Mouse (Mus musculus) liver, embryonic 16.5 days (tissue): Measurements from ENCODE around the gene Cela3a. TPM values are rescaled to one million over a fixed set of nuclear protein-coding genes. Genes with fewer than 3 reads are reported as not detected.
"Not testable (repeated sequence)": the region's sequence is repeated elsewhere in the genome, so short reads cannot be mapped to it uniquely, and the experiment has no call there.

ENCODE experiments used
- ATAC-seq: fragments of 200-750 bp; cut with Nextera tagmentation; 2 replicates; pipeline ENCODE4 v1.8.0; 2017; ENCODE audit warnings: low read depth, mild to moderate bottlenecking, moderate number of reproducible peaks, moderate library complexity
- H3K27ac ChIP-seq: fragments of 300-500 bp; sonication (generic); 2 replicates; pipeline ENCODE4 v1.5.1; 2014; ENCODE audit warnings: mild to moderate bottlenecking, low read length
- H3K27me3 ChIP-seq: fragments of 300-500 bp; sonication (generic); 2 replicates; pipeline ENCODE4 v1.6.1; 2014; ENCODE audit warnings: low read depth, low read length, mixed read lengths; ENCODE audit not compliant: control insufficient read depth, insufficient read depth
- H3K36me3 ChIP-seq: fragments of 300-500 bp; sonication (generic); 2 replicates; pipeline ENCODE4 v1.6.1; 2014; ENCODE audit warnings: mild to moderate bottlenecking; ENCODE audit not compliant: control insufficient read depth, insufficient read depth
- H3K4me1 ChIP-seq: fragments of 300-500 bp; sonication (generic); 2 replicates; pipeline ENCODE4 v1.6.1; 2014; ENCODE audit warnings: low read depth, low read length, mixed read lengths; ENCODE audit not compliant: control insufficient read depth
- H3K4me2 ChIP-seq: fragments of 300-500 bp; sonication (generic); 2 replicates; pipeline ENCODE4 v1.6.1; 2014; ENCODE audit warnings: low read depth, low read length, mixed read lengths
- H3K4me3 ChIP-seq: fragments of 300-500 bp; sonication (generic); 2 replicates; pipeline ENCODE4 v1.5.1; 2014; ENCODE audit warnings: low read depth, mild to moderate bottlenecking, low read length
- H3K9ac ChIP-seq: fragments of 300-500 bp; sonication (generic); 2 replicates; pipeline ENCODE4 v1.6.1; 2014; ENCODE audit warnings: low read depth, low read length
- H3K9me3 ChIP-seq: fragments of 300-500 bp; sonication (generic); replicated peaks from 2 replicates; pipeline ENCODE4 v1.6.1; 2016; ENCODE audit warnings: low read length; ENCODE audit not compliant: control insufficient read depth
- WGBS: fragments of 180-500 bp; shearing (Covaris S2); extraction: QIAGEN DNeasy Blood & Tissue Kit; methylation state at CpG from one replicate; pipeline ENCODE4 v1.1.7; 2014; ENCODE audit not compliant: insufficient replicate concordance; 5-methylcytosine and 5-hydroxymethylcytosine counted together
- polyA plus RNA-seq: library from polyadenylated mRNA; unstranded; fragments of >200 nt; fragmentation: Nextera tagmentation; extraction: Ambion mirVana; gene quantifications from 2 replicates; pipeline ENCODE4 v1.2.1, GENCODE M21; 2015

Cela3a gene
- polyA plus RNA-seq, 1 experiment from 2014 or later, result not detected

DNA sequence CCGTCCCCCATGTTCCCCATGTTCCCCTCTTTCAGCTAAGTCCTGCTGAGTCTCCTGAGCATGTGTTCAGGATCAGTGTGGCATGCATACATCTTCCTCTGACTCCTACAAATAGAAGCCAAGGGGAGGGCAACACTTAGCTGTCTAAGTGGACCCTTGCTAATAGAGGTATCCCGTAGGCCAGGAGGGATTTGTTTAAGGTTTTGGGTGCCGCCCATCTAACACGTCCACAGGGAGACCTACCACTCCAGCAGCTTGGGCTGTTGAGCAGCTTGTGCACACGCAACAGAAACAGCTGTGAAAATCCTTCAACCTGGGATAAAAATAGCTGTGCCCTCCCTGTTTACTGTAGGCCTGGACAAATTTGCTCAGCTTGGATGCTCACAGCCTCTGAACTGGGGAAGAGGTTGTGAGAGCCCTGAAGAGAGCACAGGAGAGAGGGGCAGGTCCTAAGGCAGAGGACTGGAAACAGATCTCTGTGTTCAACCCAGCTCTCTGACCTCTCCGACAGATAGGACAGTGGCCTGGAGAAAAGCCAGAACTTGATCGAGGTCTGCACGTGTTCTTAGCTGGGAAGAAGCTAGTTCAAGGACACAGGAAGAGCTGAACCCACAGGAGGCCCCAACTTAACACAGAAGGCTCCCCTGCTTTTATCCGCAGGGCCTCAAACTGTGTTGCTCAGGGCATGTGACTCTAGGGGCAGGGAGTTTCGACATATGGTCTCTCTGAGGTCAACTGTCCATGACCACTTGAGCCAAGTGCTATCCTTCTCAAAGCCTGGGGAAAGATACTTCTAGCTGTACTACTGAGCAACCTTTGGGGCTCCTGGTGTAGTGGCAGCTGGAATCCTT, 23.3 kb upstream of the Cela3a start:
- H3K27me3 ChIP-seq, H3K36me3 ChIP-seq, H3K4me3 ChIP-seq, H3K9me3 ChIP-seq, H3K9ac ChIP-seq, H3K4me2 ChIP-seq, H3K4me1 ChIP-seq: not testable (repeated sequence)
- peak; percentile 85 for ATAC-seq
- peak overlapping the region; percentile 37 for H3K27ac ChIP-seq
- 44% methylated on average over 10 of the region's 10 CpGs for WGBS

DNA sequence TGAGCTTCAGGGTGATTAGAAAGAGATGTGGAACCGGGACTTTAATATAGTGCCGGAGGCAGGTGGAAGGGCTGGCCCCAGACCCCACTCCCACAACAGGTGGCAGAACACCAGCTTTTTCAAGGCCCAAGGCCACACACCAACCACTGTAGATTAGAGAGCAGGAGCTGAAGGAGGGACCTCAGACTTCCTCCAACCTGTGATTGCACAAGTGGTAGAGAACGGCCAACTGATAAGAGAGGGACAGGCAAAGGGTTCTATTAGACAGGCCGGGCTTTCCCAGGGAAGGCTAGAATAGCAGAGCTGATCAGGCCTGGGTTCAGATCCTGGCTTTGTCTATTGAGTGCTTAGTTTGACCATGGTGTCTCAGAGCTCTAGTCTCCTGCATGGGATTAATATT, 20.9 kb upstream of the Cela3a start, which contains the start of gene Cela3b:
Cela3b (minus strand) TSS at position 39 of the 400 bp plus-strand sequence.
- H3K4me2 ChIP-seq, result no peak within 1 kb of the TSS
- H3K27me3 ChIP-seq, result no peaks in the 10 kb centered on the region
- H3K27ac ChIP-seq, result no peak within 1 kb of the TSS
- ATAC-seq, result peak; percentile 43; the same call in 1 of the 2 replicates
- H3K4me3 ChIP-seq, result no peak within 1 kb of the TSS
- 23% methylated on average over 4 of the region's 4 CpGs for WGBS
- H3K36me3 ChIP-seq, result no peaks in the 10 kb centered on the region
- H3K9me3 ChIP-seq, result no peaks in the 10 kb centered on the region
- no peaks in the 10 kb centered on the region for H3K4me1 ChIP-seq
- H3K9ac ChIP-seq, result no peak within 1 kb of the TSS

DNA sequence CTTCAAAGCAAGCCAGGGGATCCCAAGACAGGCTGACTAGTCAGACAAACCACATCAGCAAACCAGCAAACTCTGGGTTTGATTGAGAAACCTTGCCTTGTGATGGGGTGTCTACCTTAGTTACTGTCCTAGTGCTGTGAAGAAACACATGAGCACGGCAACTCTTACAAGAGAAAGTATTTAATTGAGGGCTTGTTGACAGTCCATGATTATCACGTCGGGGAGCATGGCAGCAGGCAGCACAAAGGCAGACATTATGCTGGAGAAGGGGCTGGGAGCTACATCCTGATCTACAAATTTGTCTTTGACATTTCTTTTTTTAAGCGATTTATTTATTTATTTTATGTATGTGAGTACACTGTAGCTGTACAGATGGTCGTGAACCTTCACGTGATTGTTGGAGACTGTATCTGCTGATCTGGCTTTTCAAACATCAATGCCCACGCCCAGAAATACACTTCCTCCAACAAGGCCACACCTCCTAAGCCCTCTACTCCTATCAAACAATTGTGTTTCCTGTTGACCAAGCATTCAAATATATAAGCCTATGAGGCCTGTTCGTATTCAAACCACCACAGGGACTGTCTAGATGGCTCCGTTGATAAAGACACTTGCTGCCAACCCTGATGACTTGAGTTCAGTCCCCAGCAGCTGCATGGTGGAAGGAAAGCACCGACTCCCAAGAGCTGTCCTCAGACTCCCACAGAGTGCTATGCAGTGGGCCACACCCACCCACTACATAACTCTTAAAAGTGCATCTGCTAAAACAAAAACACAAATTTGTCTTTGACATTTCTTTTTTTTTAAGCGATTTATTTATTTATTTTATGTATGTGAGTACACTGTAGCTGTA, 8.3 kb upstream of the Cela3a start:
- H3K4me1 ChIP-seq, result no peaks in the 10 kb centered on the region
- 34% methylated on average over 11 of the region's 11 CpGs for WGBS
- no peaks in the 10 kb centered on the region for H3K9me3 ChIP-seq
- no peaks in the 10 kb centered on the region for H3K27me3 ChIP-seq
- no peak overlapping the region for H3K9ac ChIP-seq
- H3K27ac ChIP-seq, result no peak overlapping the region
- no peaks in the 10 kb centered on the region for H3K36me3 ChIP-seq
- no peak overlapping the region for H3K4me3 ChIP-seq
- no peak for ATAC-seq
- no peak overlapping the region for H3K4me2 ChIP-seq

DNA sequence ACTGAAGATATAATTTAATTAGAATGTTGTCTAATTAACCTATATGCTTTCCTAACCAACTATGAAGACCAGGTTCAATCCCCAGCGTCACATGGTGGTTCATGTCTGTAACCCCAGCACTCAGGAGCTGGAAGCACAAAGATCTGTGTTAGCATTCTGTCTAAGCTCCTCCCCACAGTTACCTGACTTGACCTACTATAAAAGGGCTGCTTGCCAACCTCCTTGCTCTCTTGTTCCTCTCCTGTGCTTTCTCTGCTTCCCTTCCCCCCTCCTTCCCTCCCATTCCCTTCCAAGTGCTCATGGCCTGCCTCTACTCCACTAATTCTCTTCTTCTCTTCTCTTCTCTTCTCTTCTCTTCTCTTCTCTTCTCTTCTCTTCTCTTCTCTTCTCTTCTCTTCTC, 5.3 kb upstream of the Cela3a start:
- no peak overlapping the region for H3K9ac ChIP-seq
- H3K4me2 ChIP-seq, result no peak overlapping the region
- H3K4me3 ChIP-seq, result no peak overlapping the region
- H3K4me1 ChIP-seq, result no peaks in the 10 kb centered on the region
- H3K36me3 ChIP-seq, result no peaks in the 10 kb centered on the region
- no peak for ATAC-seq
- no peaks in the 10 kb centered on the region for H3K9me3 ChIP-seq
- H3K27ac ChIP-seq, result no peak overlapping the region
- 59% methylated on average over 1 of the region's 1 CpGs for WGBS
- H3K27me3 ChIP-seq, result no peaks in the 10 kb centered on the region

DNA sequence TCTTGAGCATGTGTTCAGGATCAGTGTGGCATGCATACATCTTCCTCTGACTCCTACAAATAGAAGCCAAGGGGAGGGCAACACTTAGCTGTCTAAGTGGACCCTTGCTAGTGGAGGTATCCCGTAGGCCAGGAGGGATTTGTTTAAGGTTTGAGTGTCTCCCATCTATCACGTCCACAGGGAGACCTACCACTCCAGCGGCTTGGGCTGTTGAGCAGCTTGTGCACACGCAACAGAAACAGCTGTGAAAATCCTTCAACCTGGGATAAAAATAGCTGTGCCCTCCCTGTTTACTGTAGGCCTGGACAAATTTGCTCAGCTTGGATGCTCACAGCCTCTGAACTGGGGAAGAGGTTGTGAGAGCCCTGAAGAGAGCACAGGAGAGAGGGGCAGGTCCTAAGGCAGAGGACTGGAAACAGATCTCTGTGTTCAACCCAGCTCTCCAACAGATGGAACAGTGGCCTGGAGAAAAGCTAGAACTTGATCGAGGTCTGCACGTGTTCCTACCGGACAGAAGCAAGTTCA, 2.7 kb upstream of the Cela3a start:
- not testable (repeated sequence) for H3K36me3 ChIP-seq, H3K9me3 ChIP-seq, H3K4me1 ChIP-seq, H3K27me3 ChIP-seq, H3K4me3 ChIP-seq, H3K9ac ChIP-seq, H3K4me2 ChIP-seq, H3K27ac ChIP-seq
- 55% methylated on average over 7 of the region's 7 CpGs for WGBS
- ATAC-seq, result peak; percentile 84

DNA sequence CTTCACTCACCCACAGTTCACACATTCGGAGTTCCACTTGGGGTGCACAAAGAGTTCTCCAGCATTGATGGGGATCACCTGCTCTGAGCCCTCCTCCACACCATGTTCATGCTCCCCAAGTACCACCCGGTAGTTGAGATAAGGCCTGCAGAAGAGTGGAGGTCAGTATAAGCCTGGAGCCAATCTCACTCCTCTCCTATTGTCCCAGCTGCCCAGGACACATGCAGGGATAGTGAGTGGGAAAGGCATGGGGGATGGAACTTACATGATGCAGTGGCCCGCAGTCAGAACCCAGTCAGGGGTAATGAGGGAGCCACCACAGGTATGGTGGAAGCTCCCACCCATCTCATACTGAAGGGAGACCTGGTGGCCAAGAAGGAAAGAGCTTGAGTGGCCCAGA, 4.0 kb downstream of the Cela3a start:
- H3K4me1 ChIP-seq, result no peaks in the 10 kb centered on the region
- no peaks in the 10 kb centered on the region for H3K9me3 ChIP-seq
- 63% methylated on average over 3 of the region's 3 CpGs for WGBS

DNA sequence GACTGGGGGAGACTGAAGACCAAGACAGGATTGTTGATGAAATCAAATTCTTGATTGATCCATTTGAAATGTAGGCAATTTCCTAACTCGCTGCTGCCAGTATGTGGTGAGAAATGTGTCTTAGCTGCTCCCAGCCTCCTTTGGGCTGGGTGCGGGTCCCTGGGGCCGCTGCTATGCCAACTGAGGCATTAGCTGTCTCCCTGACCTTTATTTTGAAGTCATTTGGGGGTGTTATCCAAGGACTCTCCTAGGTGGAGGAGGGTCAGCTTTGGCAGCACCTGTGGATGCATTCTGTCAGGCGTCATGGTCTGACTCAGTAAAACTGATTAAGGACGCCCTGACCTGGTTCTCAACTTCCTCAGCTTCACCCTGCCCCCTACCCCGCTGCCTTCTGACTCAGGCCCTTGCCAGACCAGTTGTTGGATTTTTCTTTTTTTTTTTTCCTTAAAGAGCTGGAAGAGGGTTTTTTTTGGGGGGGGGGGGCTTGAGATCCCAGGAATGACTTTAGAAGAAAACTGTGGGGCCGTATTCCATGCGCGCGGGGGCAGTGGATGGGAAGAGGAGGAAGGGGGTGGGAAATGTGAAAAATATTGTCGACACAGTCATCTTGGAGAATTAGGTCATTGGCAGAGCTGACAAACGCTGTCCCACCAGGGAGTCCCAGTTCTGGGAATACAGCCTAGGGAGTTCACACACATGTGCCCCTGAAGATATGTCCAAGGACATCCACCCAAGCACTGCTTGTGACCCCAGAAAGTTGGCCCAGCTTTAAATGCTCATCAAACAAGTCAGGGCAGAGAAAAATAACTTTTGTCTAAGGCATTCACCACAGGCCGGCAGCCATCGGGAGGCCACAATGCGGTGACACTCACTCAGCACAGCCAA, 12.7 kb downstream of the Cela3a start:
- no peak overlapping the region for H3K27ac ChIP-seq
- 69% methylated on average over 15 of the region's 15 CpGs for WGBS
- H3K9me3 ChIP-seq, result no peaks in the 10 kb centered on the region
- no peaks in the 10 kb centered on the region for H3K27me3 ChIP-seq
- no peaks in the 10 kb centered on the region for H3K36me3 ChIP-seq
- H3K4me2 ChIP-seq, result no peak overlapping the region
- no peak for ATAC-seq
- no peak overlapping the region for H3K9ac ChIP-seq
- no peak overlapping the region for H3K4me3 ChIP-seq
- peaks cover 6% of the 10 kb centered on the region for H3K4me1 ChIP-seq

More for the DNA sequence above, 4.0 kb downstream of the Cela3a start:
- Histone ChIP-seq H3K9ac (no peak overlapping the region), H3K4me3 (no peak overlapping the region), H3K36me3 (no peaks in the 10 kb centered on the region), H3K27me3 (no peaks in the 10 kb centered on the region), H3K27ac (no peak overlapping the region), H3K4me2 (no peak overlapping the region)
- ATAC-seq, result no peak

DNA sequence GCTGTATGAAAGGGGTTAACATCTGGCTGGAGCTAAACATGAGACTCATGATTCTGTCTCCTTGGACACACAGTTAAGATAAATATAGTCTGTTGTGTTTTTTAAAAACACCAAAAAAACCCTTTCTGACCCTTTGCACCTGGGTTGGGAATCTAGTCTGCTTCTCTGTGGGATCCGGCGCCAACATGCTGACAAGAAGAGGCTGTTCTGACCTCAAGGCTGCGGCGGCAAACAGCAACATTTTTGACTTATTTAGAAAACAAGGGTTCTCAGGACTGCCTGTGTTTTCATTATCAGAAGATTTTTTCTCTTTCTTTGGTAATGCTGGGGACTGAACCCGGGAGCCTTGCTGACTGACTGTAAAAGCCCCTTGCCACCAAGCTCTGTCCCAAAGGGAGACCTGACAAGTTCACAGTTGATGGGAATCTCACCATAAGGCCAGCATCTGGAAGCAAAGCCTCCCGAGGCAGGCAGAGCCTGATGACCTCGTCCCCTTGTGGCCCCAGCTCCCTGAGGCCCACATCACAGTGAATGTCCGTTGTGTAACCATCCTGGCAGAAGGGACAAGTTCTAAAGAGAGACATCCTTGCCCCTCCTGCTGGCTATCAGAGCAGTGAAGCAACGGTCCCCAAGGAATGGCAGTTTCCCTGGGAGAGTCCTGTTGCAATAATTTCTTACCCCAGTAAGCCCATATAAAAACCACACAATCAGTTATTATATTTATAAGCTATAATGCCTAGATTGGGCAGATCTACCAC, 16.0 kb downstream of the Cela3a start:
- no peak for ATAC-seq
- Histone ChIP-seq H3K9ac (no peak overlapping the region), H3K36me3 (no peaks in the 10 kb centered on the region), H3K27me3 (no peaks in the 10 kb centered on the region), H3K4me2 (no peak overlapping the region), H3K4me3 (no peak overlapping the region), H3K27ac (no peak overlapping the region), H3K4me1 (peaks cover 15% of the 10 kb centered on the region), H3K9me3 (peaks cover 3% of the 10 kb centered on the region)
- 66% methylated on average over 9 of the region's 9 CpGs for WGBS
